Mouse (Mus musculus): Measurements from ENCODE around the gene Gm11444.
A peak's percentile ranks its signal among the peaks of the same experiment; 100 is the strongest.

The Gm11444 gene

GRCm38 (mm10) chr11:85885665-85886428 is 35.7 kb upstream of the Gm11444 start, which contains the start of gene Tbx4:
Tbx4 (plus strand) TSS chr11:85886422.
- Histone ChIP-seq H3K27me3 (ENCODE audit: insufficient read depth, low read length) (peaks cover 87% of the 10 kb centered on the region), H3K4me1 (replicated peaks; ENCODE audit: low read depth, low read length) (peaks cover 52% of the 10 kb centered on the region), H3K4me3 (replicated peaks; ENCODE audit: low read length) (peak within 1 kb of the TSS; percentile 73), H3K36me3 (ENCODE audit: insufficient read depth, low read length) (no peaks in the 10 kb centered on the region), H3K9me3 (ENCODE audit: low read length) (no peaks in the 10 kb centered on the region)
- TF ChIP-seq NANOG (IDR thresholded peaks at IDR 0.05; ENCODE audit: borderline replicate concordance, low read length) (no peak), POU5F1 (IDR thresholded peaks at IDR 0.05; ENCODE audit: borderline replicate concordance, low read length) (no peak), CTCF (conservative IDR thresholded peaks at IDR 0.05; ENCODE audit: low read length) (no peak)

- no peak overlapping the region for H3K4me3 ChIP-seq (replicated peaks; ENCODE audit: low read length)
- H3K4me1 ChIP-seq (replicated peaks; ENCODE audit: low read depth, low read length), result peaks cover 40% of the 10 kb centered on the region
- no peaks in the 10 kb centered on the region for H3K36me3 ChIP-seq (ENCODE audit: insufficient read depth, low read length)
- H3K9me3 ChIP-seq (ENCODE audit: low read length), result no peaks in the 10 kb centered on the region
- H3K27me3 ChIP-seq (ENCODE audit: insufficient read depth, low read length), result peaks cover 86% of the 10 kb centered on the region
- peak; percentile 87 for TF ChIP-seq NANOG (IDR thresholded peaks at IDR 0.05; ENCODE audit: borderline replicate concordance, low read length)
- TF ChIP-seq POU5F1 (IDR thresholded peaks at IDR 0.05; ENCODE audit: borderline replicate concordance, low read length), result no peak
- no peak for TF ChIP-seq CTCF (conservative IDR thresholded peaks at IDR 0.05; ENCODE audit: low read length)
Observed at GRCm38 (mm10) chr11:85884498-85884897, 34.4 kb upstream of the Gm11444 start.

- Histone ChIP-seq H3K4me1 (replicated peaks; ENCODE audit: low read depth, low read length) (peaks cover 11% of the 10 kb centered on the region), H3K9me3 (ENCODE audit: low read length) (0 out of 2 replicates have a peak, but pooled peaks cover 4% of the 10 kb centered on the region), H3K36me3 (ENCODE audit: insufficient read depth, low read length) (no peaks in the 10 kb centered on the region), H3K4me3 (replicated peaks; ENCODE audit: low read length) (peak overlapping the region; percentile 20; the same call in 1 of the 2 replicates), H3K27me3 (ENCODE audit: insufficient read depth, low read length) (peaks cover 65% of the 10 kb centered on the region)
- TF ChIP-seq NANOG (IDR thresholded peaks at IDR 0.05; ENCODE audit: borderline replicate concordance, low read length), result peak; percentile 45; the same call in 1 of the 2 replicates
- TF ChIP-seq CTCF (conservative IDR thresholded peaks at IDR 0.05; ENCODE audit: low read length), result no peak
Observed at GRCm38 (mm10) chr11:85876059-85876788, 26.1 kb upstream of the Gm11444 start.

GRCm38 (mm10) chr11:85864363-85864762 is 14.2 kb upstream of the Gm11444 start:
- H3K27me3 ChIP-seq (ENCODE audit: insufficient read depth, low read length), result peaks cover 6% of the 10 kb centered on the region; the same call in 1 of the 2 replicates
- no peak overlapping the region for H3K4me3 ChIP-seq (replicated peaks; ENCODE audit: low read length)
- H3K36me3 ChIP-seq (ENCODE audit: insufficient read depth, low read length), result no peaks in the 10 kb centered on the region
- no peak for TF ChIP-seq POU5F1 (IDR thresholded peaks at IDR 0.05; ENCODE audit: borderline replicate concordance, low read length)
- peak; percentile 92 for TF ChIP-seq CTCF (conservative IDR thresholded peaks at IDR 0.05; ENCODE audit: low read length)
- TF ChIP-seq NANOG (IDR thresholded peaks at IDR 0.05; ENCODE audit: borderline replicate concordance, low read length), result no peak
- peaks cover 10% of the 10 kb centered on the region for H3K4me1 ChIP-seq (replicated peaks; ENCODE audit: low read depth, low read length)
- H3K9me3 ChIP-seq (ENCODE audit: low read length), result no peaks in the 10 kb centered on the region

- H3K4me3 ChIP-seq (replicated peaks; ENCODE audit: low read length), result no peak overlapping the region
- no peaks in the 10 kb centered on the region for H3K9me3 ChIP-seq (ENCODE audit: low read length)
Observed at GRCm38 (mm10) chr11:85857997-85858698, 8.0 kb upstream of the Gm11444 start.

GRCm38 (mm10) chr11:85850758-85851157 is 625 bp upstream of the Gm11444 start:
- Histone ChIP-seq H3K27me3 (ENCODE audit: insufficient read depth, low read length) (peaks cover 36% of the 10 kb centered on the region), H3K4me3 (replicated peaks; ENCODE audit: low read length) (no peak overlapping the region), H3K4me1 (replicated peaks; ENCODE audit: low read depth, low read length) (peaks cover 19% of the 10 kb centered on the region), H3K36me3 (ENCODE audit: insufficient read depth, low read length) (no peaks in the 10 kb centered on the region), H3K9me3 (ENCODE audit: low read length) (no peaks in the 10 kb centered on the region)
- TF ChIP-seq POU5F1 (IDR thresholded peaks at IDR 0.05; ENCODE audit: borderline replicate concordance, low read length) (no peak), CTCF (conservative IDR thresholded peaks at IDR 0.05; ENCODE audit: low read length) (peak; percentile 55), NANOG (IDR thresholded peaks at IDR 0.05; ENCODE audit: borderline replicate concordance, low read length) (no peak)

More at GRCm38 (mm10) chr11:85857997-85858698, 8.0 kb upstream of the Gm11444 start:
- Histone ChIP-seq H3K27me3 (ENCODE audit: insufficient read depth, low read length) (0 out of 2 replicates have a peak, but pooled peaks cover 2% of the 10 kb centered on the region), H3K4me1 (replicated peaks; ENCODE audit: low read depth, low read length) (peaks cover 22% of the 10 kb centered on the region), H3K36me3 (ENCODE audit: insufficient read depth, low read length) (no peaks in the 10 kb centered on the region)
- TF ChIP-seq POU5F1 (IDR thresholded peaks at IDR 0.05; ENCODE audit: borderline replicate concordance, low read length) (no peak), NANOG (IDR thresholded peaks at IDR 0.05; ENCODE audit: borderline replicate concordance, low read length) (no peak), CTCF (conservative IDR thresholded peaks at IDR 0.05; ENCODE audit: low read length) (no peak)

- TF ChIP-seq NANOG (IDR thresholded peaks at IDR 0.05; ENCODE audit: borderline replicate concordance, low read length) (no peak), CTCF (conservative IDR thresholded peaks at IDR 0.05; ENCODE audit: low read length) (peak; percentile 81), POU5F1 (IDR thresholded peaks at IDR 0.05; ENCODE audit: borderline replicate concordance, low read length) (no peak)
- H3K27me3 ChIP-seq (ENCODE audit: insufficient read depth, low read length), result peaks cover 53% of the 10 kb centered on the region
- H3K36me3 ChIP-seq (ENCODE audit: insufficient read depth, low read length), result no peaks in the 10 kb centered on the region
- peak overlapping the region; percentile 24; the same call in 1 of the 2 replicates for H3K4me3 ChIP-seq (replicated peaks; ENCODE audit: low read length)
- H3K9me3 ChIP-seq (ENCODE audit: low read length), result no peaks in the 10 kb centered on the region
- H3K4me1 ChIP-seq (replicated peaks; ENCODE audit: low read depth, low read length), result peaks cover 28% of the 10 kb centered on the region
Observed at GRCm38 (mm10) chr11:85849037-85849436, 1.1 kb downstream of the Gm11444 start.

- H3K27me3 ChIP-seq (ENCODE audit: insufficient read depth, low read length), result peaks cover 77% of the 10 kb centered on the region
- no peak overlapping the region for H3K4me3 ChIP-seq (replicated peaks; ENCODE audit: low read length)
- peaks cover 45% of the 10 kb centered on the region for H3K4me1 ChIP-seq (replicated peaks; ENCODE audit: low read depth, low read length)
- TF ChIP-seq NANOG (IDR thresholded peaks at IDR 0.05; ENCODE audit: borderline replicate concordance, low read length) (no peak), CTCF (conservative IDR thresholded peaks at IDR 0.05; ENCODE audit: low read length) (no peak)
- H3K36me3 ChIP-seq (ENCODE audit: insufficient read depth, low read length), result no peaks in the 10 kb centered on the region
- no peaks in the 10 kb centered on the region for H3K9me3 ChIP-seq (ENCODE audit: low read length)
Observed at GRCm38 (mm10) chr11:85846509-85846908, 3.6 kb downstream of the Gm11444 start.
